Mouse (Mus musculus) brain, embryonic 14.5 days (tissue): Measurements from ENCODE around the gene Chsy1. TPM values are rescaled to one million over a fixed set of nuclear protein-coding genes. Genes with fewer than 3 reads are reported as not detected.

Experiments
- DNase-seq: peaks from one replicate; pipeline ENCODE4 v3.0.0-alpha.2; 2011; ENCODE audit warnings: low read depth
- CTCF ChIP-seq: fragments of 200-500 bp; IDR thresholded peaks from 2 replicates; pipeline ENCODE4 v1.5.1; 2012; ENCODE audit warnings: inconsistent platforms, mild to moderate bottlenecking, moderate library complexity, borderline replicate concordance; ENCODE audit not compliant: insufficient read depth, insufficient read length; ENCODE audit errors: extremely low read depth
- POLR2A ChIP-seq: fragments of 200-500 bp; IDR thresholded peaks from 2 replicates; pipeline ENCODE4 v1.6.1; 2012; ENCODE audit warnings: mild to moderate bottlenecking, inconsistent platforms, borderline replicate concordance; ENCODE audit not compliant: poor library complexity, insufficient read depth, insufficient read length, severe bottlenecking; ENCODE audit errors: extremely low read depth
- polyA plus RNA-seq: library from polyadenylated mRNA; depleted of rRNA; stranded (reverse); fragments of >200 nt; gene quantifications from 2 replicates; pipeline ENCODE4 v1.2.3, GENCODE M21; 2012; rRNA removed

The Chsy1 gene
- polyA plus RNA-seq, 1 experiment = 21.5 TPM

DNA sequence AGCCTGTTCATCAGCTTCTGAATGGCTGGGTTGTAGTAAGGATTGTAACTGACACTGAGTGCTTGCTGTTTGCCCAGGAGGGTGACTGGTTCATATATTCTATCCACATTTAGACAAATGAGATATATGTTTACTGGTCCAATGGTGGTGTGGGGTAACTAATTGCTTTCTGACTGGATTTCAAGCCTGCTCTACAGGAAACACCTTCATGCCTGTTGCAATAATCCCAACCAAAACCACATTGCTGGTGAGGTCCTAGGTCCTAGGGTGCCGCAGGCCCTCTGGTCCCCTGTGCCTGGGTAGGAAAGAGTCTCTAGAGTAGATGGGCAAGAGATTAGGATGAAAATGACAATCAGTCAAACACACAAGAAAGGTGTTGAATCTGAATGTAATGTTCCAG is 103.6 kb downstream of the Chsy1 start:
- no peak for TF ChIP-seq CTCF
- TF ChIP-seq POLR2A = no peak
- DNase-seq = no peak

DNA sequence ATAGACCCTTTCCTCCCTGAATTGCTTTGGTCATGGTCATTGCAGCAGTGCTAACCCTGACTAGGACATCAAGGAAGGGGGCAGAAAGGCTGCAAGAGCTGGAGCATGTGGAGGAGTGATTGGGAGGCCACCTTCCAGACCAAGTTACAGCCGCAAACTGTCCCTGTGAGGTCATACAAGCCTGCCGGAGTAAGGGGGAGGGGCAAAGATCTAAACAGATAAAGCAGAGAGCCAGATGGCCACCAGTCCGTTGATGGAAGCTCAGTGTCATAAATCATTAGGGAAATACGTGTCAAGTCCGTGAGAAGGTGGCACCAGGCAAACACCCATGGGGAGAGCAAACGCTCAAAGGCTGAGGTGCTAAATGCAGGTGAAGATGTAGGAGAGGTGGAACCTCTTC is 105.2 kb downstream of the Chsy1 start:
- no peak for DNase-seq
- TF ChIP-seq CTCF (no peak), POLR2A (no peak)

DNA sequence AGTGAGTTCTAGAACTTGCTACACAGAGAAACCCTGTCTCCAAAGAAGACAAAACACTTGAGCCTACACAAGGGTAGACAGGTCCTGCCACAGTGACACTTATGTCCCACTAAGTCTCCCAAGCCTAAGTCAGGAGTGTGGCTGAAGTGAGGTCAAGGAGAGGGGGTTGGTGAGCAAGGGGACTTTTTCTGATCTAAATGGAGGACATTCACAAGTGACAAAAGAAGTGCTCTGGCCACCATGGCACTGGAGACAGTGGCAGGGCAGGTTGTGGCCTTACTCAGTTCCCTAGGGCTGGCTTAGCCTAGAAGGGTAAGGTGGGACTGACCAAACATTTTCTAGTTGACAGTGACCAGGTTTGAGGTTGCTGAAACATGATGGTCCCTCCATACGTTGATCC is 106.6 kb downstream of the Chsy1 start:
- TF ChIP-seq POLR2A (no peak), CTCF (no peak)
- DNase-seq = no peak

DNA sequence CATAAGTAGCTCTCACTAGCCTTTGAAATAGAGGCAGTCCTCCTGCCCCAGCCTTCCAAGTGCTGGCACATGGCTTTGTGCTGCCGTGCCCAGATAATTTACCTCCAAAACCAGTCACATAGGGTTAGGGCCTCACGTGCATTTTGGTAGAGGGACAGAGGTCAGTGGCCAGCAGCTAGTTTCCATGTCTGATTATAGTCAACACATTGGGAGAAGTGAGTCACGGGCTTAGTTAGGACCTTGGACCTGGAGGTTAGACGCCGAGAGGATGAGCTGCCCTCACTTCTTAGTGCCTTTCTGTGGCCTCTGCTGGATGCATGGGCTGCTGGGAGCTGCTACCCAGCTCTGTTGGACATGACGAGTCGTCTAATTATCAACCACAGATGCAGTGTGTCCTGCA is 107.7 kb downstream of the Chsy1 start:
- no peak for DNase-seq
- TF ChIP-seq POLR2A (no peak), CTCF (no peak)

DNA sequence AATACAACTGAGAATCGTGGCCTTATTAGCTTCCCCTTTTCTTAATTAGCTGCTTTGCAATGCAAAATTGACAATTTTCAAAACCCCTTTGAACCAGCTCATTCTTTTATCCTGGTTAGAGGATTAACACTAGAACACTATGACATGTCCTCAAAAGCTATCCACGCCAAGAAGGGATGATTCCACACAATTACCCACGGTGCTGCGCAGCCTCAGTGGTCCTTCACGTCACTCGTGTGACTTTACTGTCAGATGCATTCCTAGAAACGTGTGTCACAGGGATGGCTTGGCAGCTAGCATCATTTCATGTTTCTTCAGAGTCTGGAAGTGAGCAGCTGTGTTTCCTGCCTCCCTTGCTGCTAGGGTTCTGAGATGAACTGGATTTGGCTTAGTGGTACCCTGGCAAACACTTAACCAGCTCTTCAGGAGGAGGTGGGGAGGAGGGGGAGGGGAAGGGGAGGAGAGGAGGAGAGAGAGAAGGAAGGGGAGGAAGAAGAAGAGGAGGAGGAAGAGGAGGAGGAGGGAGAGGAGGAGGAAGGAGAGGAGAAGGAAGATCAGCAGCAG is 108.3 kb downstream of the Chsy1 start:
- TF ChIP-seq POLR2A = no peak
- TF ChIP-seq CTCF = no peak
- peak; percentile 56 for DNase-seq

DNA sequence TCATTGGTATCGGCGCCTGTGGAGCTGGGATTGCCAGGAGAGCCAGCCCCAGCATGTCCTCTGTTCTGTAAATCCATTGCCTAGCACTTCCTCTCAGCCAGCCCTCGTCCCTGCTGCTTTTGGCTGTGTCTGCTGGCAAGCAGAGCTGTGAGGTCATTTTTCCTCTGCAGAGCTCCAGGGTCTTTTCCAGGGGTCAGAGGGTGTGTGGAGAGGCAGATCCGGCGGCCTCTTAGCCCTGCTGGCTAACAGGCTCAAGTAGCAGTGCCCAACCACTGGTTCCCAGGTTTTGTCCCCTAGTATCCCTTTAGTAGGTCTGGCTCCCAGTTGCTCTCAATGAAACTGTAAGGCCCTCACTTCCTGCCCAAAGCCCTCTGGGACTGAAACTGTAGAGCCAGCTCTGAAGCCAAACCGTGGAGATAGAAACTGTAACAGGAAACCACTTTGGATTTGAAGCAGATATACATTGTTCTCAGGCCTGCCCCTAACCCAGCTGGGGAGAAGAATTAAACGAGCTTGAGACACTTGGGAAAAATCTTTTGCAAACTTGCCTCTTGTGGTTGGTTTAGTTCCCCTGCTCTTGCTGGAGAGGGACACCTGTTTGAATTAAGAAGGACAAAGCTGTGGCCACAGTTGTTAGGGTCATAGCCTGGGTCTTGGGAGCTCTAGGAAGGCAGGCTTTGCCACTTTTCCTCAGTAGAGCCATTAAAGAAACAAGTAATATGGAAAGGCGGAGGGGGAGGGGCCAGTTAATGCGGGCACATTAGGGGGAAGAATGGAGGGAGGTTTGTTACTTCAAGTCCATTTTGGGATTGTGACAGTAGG is 109.1 kb downstream of the Chsy1 start:
- TF ChIP-seq CTCF = no peak
- no peak for TF ChIP-seq POLR2A
- peak; percentile 61 for DNase-seq

DNA sequence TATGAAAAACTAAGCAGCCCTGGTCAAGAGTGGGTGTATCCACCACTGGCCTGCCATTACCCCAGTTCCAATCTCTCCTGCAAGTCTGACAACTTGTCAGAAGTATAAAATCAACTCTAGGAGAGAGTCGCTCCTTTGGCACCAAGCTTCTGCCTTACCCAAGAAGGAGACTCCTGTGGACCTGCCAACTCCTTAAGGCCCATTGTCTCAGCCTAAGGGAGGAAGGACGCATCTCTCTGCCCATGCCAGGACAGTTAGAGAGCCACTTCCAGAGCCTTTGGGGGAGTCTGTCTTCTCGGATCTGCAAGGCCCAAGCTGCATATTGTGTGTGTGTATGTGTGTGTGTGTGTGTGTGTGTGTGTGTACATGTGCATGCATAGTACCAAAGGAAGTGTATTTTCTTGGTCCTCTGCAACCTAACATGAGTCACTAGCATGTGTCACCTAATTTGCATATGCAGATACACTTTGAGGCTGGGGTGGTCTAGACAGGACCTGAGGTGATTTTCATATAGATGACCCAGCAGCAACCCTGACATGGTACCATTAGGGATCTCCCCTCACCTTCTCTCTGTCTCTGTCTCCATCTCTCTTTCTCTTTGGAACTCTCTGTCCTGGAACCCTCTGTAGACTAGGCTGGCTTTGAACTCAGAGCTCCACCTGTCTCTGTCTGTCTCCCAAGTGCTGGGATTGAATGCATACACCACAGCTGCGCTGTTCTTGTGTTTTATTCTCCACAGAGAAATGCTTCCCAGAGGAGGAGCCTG is 109.9 kb downstream of the Chsy1 start:
- DNase-seq = no peak
- TF ChIP-seq CTCF (no peak), POLR2A (no peak)

DNA sequence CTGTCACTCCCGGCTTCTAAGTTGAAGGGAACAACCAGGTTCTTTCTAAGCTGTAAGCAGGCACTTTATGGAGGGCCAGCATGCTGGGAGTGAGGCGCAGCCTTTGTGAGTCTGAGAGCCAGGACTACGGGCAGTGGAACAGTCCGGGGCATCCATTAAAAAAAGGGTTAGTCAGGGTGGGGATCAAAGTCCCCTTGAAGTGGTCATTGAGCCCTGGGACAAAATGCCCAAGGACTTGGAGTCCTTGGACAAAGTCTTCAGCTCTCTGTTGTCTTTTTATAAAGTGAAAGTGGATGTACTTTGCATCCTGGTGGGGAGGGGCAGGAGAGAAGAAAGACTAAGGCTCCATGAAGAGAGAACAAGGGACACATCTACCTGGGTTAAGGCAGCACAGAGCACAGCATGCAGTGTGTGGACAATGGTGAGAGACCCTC is 110.5 kb downstream of the Chsy1 start:
- TF ChIP-seq CTCF = no peak
- no peak for TF ChIP-seq POLR2A
- DNase-seq = no peak

DNA sequence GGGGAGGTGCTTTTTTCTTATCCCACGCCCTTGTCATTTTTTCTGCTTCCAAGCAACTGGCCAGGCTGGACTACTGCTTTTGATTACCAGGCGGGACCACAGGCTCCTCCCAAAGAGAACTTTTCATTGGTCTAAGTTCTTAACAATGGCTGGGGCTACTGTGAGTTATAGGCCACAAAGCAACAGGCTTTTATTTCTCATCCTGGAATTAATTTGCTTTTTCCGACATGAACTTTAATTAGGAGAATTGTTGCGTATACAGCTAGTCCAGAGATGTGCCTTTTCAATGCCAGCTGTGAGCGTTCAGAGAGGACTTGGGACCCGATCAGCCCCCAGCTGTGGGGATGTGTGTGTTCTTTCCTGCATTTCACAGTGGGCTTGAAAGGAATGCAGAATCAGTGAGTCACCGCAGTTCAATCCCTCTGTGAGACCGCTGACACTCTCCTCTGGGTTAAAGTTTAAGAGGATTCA is 113.3 kb downstream of the Chsy1 start:
- TF ChIP-seq POLR2A (no peak), CTCF (no peak)
- DNase-seq = peak; percentile 23

Other genes with a start within 250 kb of the Chsy1 start
- gene Pcsk6, start 247.8 kb upstream of the Chsy1 start, polyA plus RNA-seq = 3.8 and 6.5 TPM in 2 replicates
- not detected in 2 replicates for gene Gm45213, start 65.9 kb upstream of the Chsy1 start, polyA plus RNA-seq
- 60.4 and 72.7 TPM in 2 replicates for gene Snrpa1, start 50.5 kb upstream of the Chsy1 start, polyA plus RNA-seq
- gene Selenos, start 29.9 kb upstream of the Chsy1 start, polyA plus RNA-seq = 58.5 and 63.8 TPM in 2 replicates